ENCODE assay signal across 14 mouse cellular contexts in genomic region chr7:134289611-134290301, GRCm38 (mm10). TPM values are rescaled to one million over a fixed set of nuclear protein-coding genes. Genes with fewer than 3 reads are reported as not detected.
DNase-seq lines count a peak whose midpoint lies in the region; ATAC-seq and TF ChIP-seq lines count a peak whose summit lies in the region.
"Had no signal": no experiment of that assay in that cellular context is flagged by ENCODE, and none has a peak within 500 bp of the region (broad histone marks: within the 10 kb centered on the region; RNA-seq: fewer than 3 reads in every experiment).

No protein-coding gene starts in this region.

- H3K4me1 ChIP-seq in hindbrain, postnatal 0 days (ENCODE audit: insufficient read depth, low read length): no peaks in the 10 kb centered on the region
- 0 out of 2 replicates have a peak, but pooled peaks cover 5% of the 10 kb centered on the region for H3K4me1 ChIP-seq in hindbrain, embryonic 14.5 days (replicated peaks; ENCODE audit: control insufficient read depth, insufficient read depth, low read length)
- H3K4me1 ChIP-seq in lung, postnatal 0 days (ENCODE audit: insufficient read depth, low read depth, low read length): peaks cover 11% of the 10 kb centered on the region; the same call in 1 of the 2 replicates
- H3K4me1 ChIP-seq in neural tube, embryonic 13.5 days (replicated peaks): peaks cover 15% of the 10 kb centered on the region

- H3K36me3 ChIP-seq in hindbrain, postnatal 0 days (ENCODE audit: insufficient read depth, low read length): no peaks in the 10 kb centered on the region
- no peaks in the 10 kb centered on the region for H3K36me3 ChIP-seq in hindbrain, embryonic 14.5 days (replicated peaks; ENCODE audit: control insufficient read depth, insufficient read depth)
- no peaks in the 10 kb centered on the region for H3K36me3 ChIP-seq in lung, postnatal 0 days (ENCODE audit: insufficient read depth, low read length)
- no peaks in the 10 kb centered on the region for H3K36me3 ChIP-seq in neural tube, embryonic 13.5 days

- no peak overlapping the region for H3K9ac ChIP-seq in hindbrain, postnatal 0 days (replicated peaks; ENCODE audit: low read length)
- H3K9ac ChIP-seq in hindbrain, embryonic 14.5 days: no peak overlapping the region
- no peak overlapping the region for H3K9ac ChIP-seq in lung, postnatal 0 days (replicated peaks; ENCODE audit: low read depth)
- H3K9ac ChIP-seq in neural tube, embryonic 13.5 days: no peak overlapping the region

- no peak for ATAC-seq in hindbrain, postnatal 0 days
- no peak for ATAC-seq in hindbrain, embryonic 14.5 days (ENCODE audit: low FRiP score)
- no peak for ATAC-seq in lung, postnatal 0 days
- no peak for ATAC-seq in neural tube, embryonic 13.5 days (ENCODE audit: low read depth)
- ATAC-seq: intestine, embryonic 16.5 days had no signal

- H3K4me3 ChIP-seq in hindbrain, postnatal 0 days (ENCODE audit: low read length): no peak overlapping the region
- H3K4me3 ChIP-seq in hindbrain, embryonic 14.5 days (replicated peaks; ENCODE audit: low read length): no peak overlapping the region
- H3K4me3 ChIP-seq in lung, postnatal 0 days (ENCODE audit: low read depth, low read length): no peak overlapping the region
- no peak overlapping the region for H3K4me3 ChIP-seq in neural tube, embryonic 13.5 days
- H3K4me3 ChIP-seq in left cerebral cortex, adult 2 months: no peak overlapping the region

- intact Hi-C loops in left cerebral cortex, adult 2 months (cut with DNase I): no loop called here

- TF ChIP-seq CTCF in hindbrain, postnatal 0 days (IDR thresholded peaks at IDR 0.05; ENCODE audit: low read depth): no peak
- TF ChIP-seq CTCF in lung, postnatal 0 days (IDR thresholded peaks at IDR 0.05): no peak
- no peak for TF ChIP-seq CTCF in left cerebral cortex, adult 2 months (IDR thresholded peaks at IDR 0.05)

- H3K27me3 ChIP-seq in hindbrain, postnatal 0 days (ENCODE audit: insufficient read depth, low read length): no peaks in the 10 kb centered on the region
- H3K27me3 ChIP-seq in hindbrain, embryonic 14.5 days (ENCODE audit: control insufficient read depth, insufficient read depth, low read length): no peaks in the 10 kb centered on the region
- H3K27me3 ChIP-seq in lung, postnatal 0 days (replicated peaks; ENCODE audit: insufficient read depth, low read length): no peaks in the 10 kb centered on the region
- no peaks in the 10 kb centered on the region for H3K27me3 ChIP-seq in neural tube, embryonic 13.5 days

- no peak overlapping the region for H3K4me2 ChIP-seq in hindbrain, postnatal 0 days (ENCODE audit: low read depth, low read length)
- H3K4me2 ChIP-seq in hindbrain, embryonic 14.5 days (replicated peaks): no peak overlapping the region
- no peak overlapping the region for H3K4me2 ChIP-seq in lung, postnatal 0 days (replicated peaks; ENCODE audit: low read depth, low read length)
- H3K4me2 ChIP-seq in neural tube, embryonic 13.5 days: no peak overlapping the region
- H3K4me2 ChIP-seq: liver, embryonic 11.5 days had no signal

- no peak overlapping the region for H3K27ac ChIP-seq in hindbrain, postnatal 0 days
- no peak overlapping the region for H3K27ac ChIP-seq in hindbrain, embryonic 14.5 days
- no peak overlapping the region for H3K27ac ChIP-seq in lung, postnatal 0 days (ENCODE audit: low read length)
- 0 out of 2 replicates have a peak overlapping the region, but pooled peaks have one; percentile 13 for H3K27ac ChIP-seq in neural tube, embryonic 13.5 days (replicated peaks)
- no peak overlapping the region for H3K27ac ChIP-seq in left cerebral cortex, adult 2 months

- peak; percentile 12 for DNase-seq in hindbrain, postnatal 0 days (ENCODE audit: low spot score)
- no peak for DNase-seq in hindbrain, embryonic 14.5 days (ENCODE audit: low spot score)
- DNase-seq in lung, postnatal 0 days (ENCODE audit: low spot score): peak; percentile 29
- no peak for DNase-seq in lung, adult 18-20 months
- peak; percentile 16 for DNase-seq in hindlimb bud, embryonic 11.5 days (ENCODE audit: extremely low spot score, low read depth, low spot score)
- DNase-seq in left cerebral cortex, adult 2 months (ENCODE audit: extremely low spot score in 1 of 2, low spot score in 2 of 2): no peak
- DNase-seq in layer of hippocampus, postnatal 25 days (ENCODE audit: extremely low spot score in 1 of 2, low spot score in 1 of 2): no peak
- DNase-seq: cerebellum, postnatal 25 days; right cerebral cortex, postnatal 25 days; thymus, postnatal 36 days had no signal

- no peaks in the 10 kb centered on the region for H3K9me3 ChIP-seq in hindbrain, postnatal 0 days (ENCODE audit: low read length)
- no peaks in the 10 kb centered on the region for H3K9me3 ChIP-seq in hindbrain, embryonic 14.5 days (ENCODE audit: control insufficient read depth, low read length)
- peaks cover 4% of the 10 kb centered on the region; the same call in 1 of the 2 replicates for H3K9me3 ChIP-seq in lung, postnatal 0 days (ENCODE audit: low read length)
- H3K9me3 ChIP-seq in neural tube, embryonic 13.5 days: 0 out of 2 replicates have a peak, but pooled peaks cover 6% of the 10 kb centered on the region

- TF ChIP-seq EP300 in lung, postnatal 0 days (IDR thresholded peaks at IDR 0.05): no peak

- 60% methylated on average over 7 of the region's 7 CpGs for WGBS in hindbrain, postnatal 0 days
- WGBS in hindbrain, embryonic 14.5 days: 56% methylated on average over 7 of the region's 7 CpGs
- WGBS in lung, postnatal 0 days: 37% methylated on average over 7 of the region's 7 CpGs
- WGBS in neural tube, embryonic 13.5 days: 34% methylated on average over 7 of the region's 7 CpGs

RNA-seq across cellular contexts. Expression of gene Adam12, which starts 57.8 kb away (rescaled TPM):
- total RNA-seq in hindbrain, postnatal 0 days (2014; rRNA removed): 12.3 and 24.1 TPM in 2 replicates
- polyA plus RNA-seq in hindbrain, postnatal 0 days (2015; fragmentation: Nextera tagmentation; extraction: Ambion mirVana): 3.5 and 4.0 TPM in 2 replicates
- polyA plus RNA-seq in hindbrain, embryonic 14.5 days (2014; fragmentation: Nextera tagmentation; extraction: Ambion mirVana): 5.9 and 7.0 TPM in 2 replicates
- polyA plus RNA-seq in lung, postnatal 0 days (2015; fragmentation: Nextera tagmentation; extraction: Ambion mirVana): 2.5 and 2.6 TPM in 2 replicates
- 2.4 and 2.8 TPM in 2 replicates for polyA plus RNA-seq in neural tube, embryonic 13.5 days (2015; fragmentation: Nextera tagmentation; extraction: Ambion mirVana)
- 1 to 10 TPM; 3.5 to 4.9 TPM for total RNA-seq in left cerebral cortex, adult 2 months (2021)
- total RNA-seq in layer of hippocampus, postnatal 25 days (2021): 1 to 10 TPM; 8.1 to 8.7 TPM
- total RNA-seq: granulocyte monocyte progenitor cell, adult 5-6 weeks had no signal

Comparison
In these comparisons a context has a peak if more than half of its experiments do, and no peak if none do; other contexts are left out.
1. DNase-seq: peak in hindbrain, postnatal 0 days (single experiment), lung, postnatal 0 days (single experiment) and hindlimb bud, embryonic 11.5 days (single experiment); none in hindbrain, embryonic 14.5 days (single experiment), lung, adult 18-20 months (0 of 2), left cerebral cortex, adult 2 months (0 of 2) and layer of hippocampus, postnatal 25 days (0 of 2).